Mouse (Mus musculus): ENCODE data around the gene Lrp8. TPM values are rescaled to one million over a fixed set of nuclear protein-coding genes. Genes with fewer than 3 reads are reported as not detected.
A peak's percentile ranks its signal among the peaks of the same experiment; 100 is the strongest.

Gene Lrp8
- total RNA-seq, 2 experiments from 2014 or later = 207 to 215 TPM

GRCm38 (mm10) chr4:107904252-107904651 is 102.2 kb downstream of the Lrp8 start:
- intact Hi-C loops (cut with DNase I) = no loop called here
- no peak for DNase-seq

- intact Hi-C loops (cut with DNase I) = no loop called here
- no peak for DNase-seq
These were observed 104.5 kb downstream of the Lrp8 start for GRCm38 (mm10) chr4:107906561-107906960.

GRCm38 (mm10) chr4:107910020-107910419 is 108.0 kb downstream of the Lrp8 start:
- DNase-seq = no peak
- intact Hi-C loops (cut with DNase I) = no loop called here

- intact Hi-C loops (cut with DNase I) = no loop called here
- DNase-seq = no peak
These were observed 118.3 kb downstream of the Lrp8 start for GRCm38 (mm10) chr4:107920336-107920735.

GRCm38 (mm10) chr4:107921152-107921695 is 119.2 kb downstream of the Lrp8 start:
- intact Hi-C loops (cut with DNase I) = no loop called here

GRCm38 (mm10) chr4:107921952-107922351 is 119.9 kb downstream of the Lrp8 start:
- no peak for DNase-seq
- intact Hi-C loops (cut with DNase I) = no loop called here

More at GRCm38 (mm10) chr4:107921152-107921695, 119.2 kb downstream of the Lrp8 start:
- DNase-seq = no peak

- intact Hi-C loops (cut with DNase I) = no loop called here
- DNase-seq = peak; percentile 94
These were observed 121.2 kb downstream of the Lrp8 start, which contains the start of gene Cpt2 for GRCm38 (mm10) chr4:107923145-107923802. Gene Cpt2, minus strand, starts transcription at chr4:107923610.

GRCm38 (mm10) chr4:107923803-107924194 is 121.7 kb downstream of the Lrp8 start:
- no peak for DNase-seq
- intact Hi-C loops (cut with DNase I) = no loop called here

Other genes with a start within 250 kb of the Lrp8 start
- 1 to 10 TPM; 3.4 to 3.6 TPM for gene Dmrtb1, start 118.0 kb upstream of the Lrp8 start, total RNA-seq (2021)
- 10 to 100 TPM; 64.4 to 68.6 TPM for gene Magoh, start 77.5 kb downstream of the Lrp8 start, total RNA-seq (2021)
- 10 to 100 TPM; 53.0 to 57.5 TPM for gene 0610037L13Rik, start 87.6 kb downstream of the Lrp8 start, total RNA-seq (2021)
- 1 to 10 TPM; 4.8 to 5.9 TPM for gene Cpt2, start 121.3 kb downstream of the Lrp8 start, total RNA-seq (2021)
- not detected for gene Slc1a7, start 166.1 kb downstream of the Lrp8 start, total RNA-seq (2021)

Measured in left cerebral cortex, postnatal 4 days (tissue).